Mouse (Mus musculus) heart, adult 2 months (tissue): ENCODE measurements around the gene Ccdc81.

Experiments used
- CTCF ChIP-seq: fragments of 200-600 bp; IDR thresholded peaks from 2 replicates; pipeline ENCODE4 v1.8.1; 2022; ENCODE audit warnings: antibody characterized with exemption, mild to moderate bottlenecking, moderate library complexity
- EP300 ChIP-seq: fragments of 200-500 bp; IDR thresholded peaks from 2 replicates; pipeline ENCODE4 v1.6.1; 2011; ENCODE audit warnings: low read depth, low read length, control low read depth; ENCODE audit not compliant: insufficient read depth
- POLR2A ChIP-seq: fragments of 200-500 bp; IDR thresholded peaks from 2 replicates; pipeline ENCODE4 v1.6.1; 2011; ENCODE audit warnings: mild to moderate bottlenecking, low read depth, low read length, control low read depth; ENCODE audit not compliant: insufficient read depth

DNA sequence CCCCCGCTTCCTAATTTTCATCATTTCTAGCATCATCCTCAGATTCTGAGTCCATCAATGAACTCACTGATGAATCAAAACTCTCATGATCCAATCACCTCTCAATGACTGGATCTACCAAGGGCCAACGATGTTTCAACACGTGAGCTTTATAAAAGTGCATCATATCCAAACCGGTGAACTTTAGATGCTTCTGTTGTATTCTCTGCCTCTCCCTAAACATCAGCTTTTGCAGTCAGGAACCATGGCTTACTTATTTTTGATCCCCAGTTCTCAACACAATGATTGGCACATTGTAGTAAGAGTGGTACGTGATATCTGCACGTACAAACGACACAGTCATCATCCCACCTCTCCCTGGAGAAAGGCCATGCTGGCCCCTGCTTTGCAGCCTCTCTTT lies 66.8 kb downstream of the Ccdc81 start:
- no peak for TF ChIP-seq EP300
- no peak for TF ChIP-seq POLR2A
- TF ChIP-seq CTCF = no peak
